Mouse (Mus musculus): ENCODE data around the gene Slc26a10. TPM values are rescaled to one million over a fixed set of nuclear protein-coding genes. Genes with fewer than 3 reads are reported as not detected.
A peak's percentile ranks its signal among the peaks of the same experiment; 100 is the strongest.

The Slc26a10 gene
- polyA plus RNA-seq, 1 experiment from 2014 or later, result 1.4 TPM

- Histone ChIP-seq H3K36me3 (ENCODE audit: control insufficient read depth, insufficient read depth, low read length) (no peaks in the 10 kb centered on the region), H3K27ac (ENCODE audit: low read depth, low read length) (no peak overlapping the region), H3K4me1 (ENCODE audit: control insufficient read depth, insufficient read depth, low read depth, low read length) (peaks cover 21% of the 10 kb centered on the region), H3K4me2 (ENCODE audit: low read length) (no peak overlapping the region), H3K9ac (ENCODE audit: low read depth, low read length) (no peak overlapping the region), H3K9me3 (ENCODE audit: control insufficient read depth, low read length) (no peaks in the 10 kb centered on the region), H3K4me3 (ENCODE audit: low read length) (no peak overlapping the region), H3K27me3 (replicated peaks; ENCODE audit: control insufficient read depth, insufficient read depth, low read length) (peaks cover 33% of the 10 kb centered on the region)
- WGBS, result 22% methylated on average over 3 of the region's 3 CpGs
- ATAC-seq, result no peak
Observed at GRCm38 (mm10) chr10:127180695-127181047, 226 bp upstream of the Slc26a10 start.

DNA sequence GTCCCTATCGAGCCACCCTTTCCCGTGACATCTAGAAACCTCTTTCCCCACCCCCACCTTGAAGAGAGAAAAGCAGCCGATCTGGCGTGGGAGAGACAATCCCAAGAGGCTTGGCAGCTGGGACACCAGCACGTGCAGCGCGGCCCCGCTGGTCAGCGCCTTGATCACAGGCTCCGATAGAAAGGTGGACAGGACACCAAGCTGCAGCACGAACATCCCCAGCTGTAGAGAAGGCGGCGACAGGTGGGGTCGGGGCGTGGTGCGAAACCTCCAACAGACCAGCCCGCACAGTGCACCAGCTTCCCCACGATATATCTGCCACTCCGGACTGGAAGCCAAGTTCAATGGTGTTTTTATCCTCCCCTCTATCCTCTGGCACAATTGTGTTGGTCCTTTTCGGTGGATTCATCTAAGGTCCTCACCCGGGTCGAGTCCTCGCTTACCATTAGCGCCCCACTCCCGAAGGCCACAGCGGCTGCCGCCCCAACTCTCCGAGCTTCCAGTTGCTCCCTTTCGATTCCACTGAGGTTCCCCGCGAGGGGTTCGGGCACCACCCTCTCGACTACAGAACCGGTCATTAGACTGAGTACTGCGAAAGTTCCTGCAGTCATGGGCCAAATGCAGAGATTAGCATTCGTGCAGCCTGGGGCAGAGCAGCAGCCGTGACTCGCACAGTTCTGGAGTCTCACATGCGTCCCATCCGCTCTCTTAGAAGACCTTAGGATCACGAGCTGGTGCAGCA is 2.0 kb downstream of the Slc26a10 start:
- peak overlapping the region; percentile 32 for H3K4me3 ChIP-seq (ENCODE audit: low read length)
- H3K9ac ChIP-seq (ENCODE audit: low read depth, low read length), result peak overlapping the region; percentile 18; the same call in 1 of the 2 replicates
- ATAC-seq, result no peak
- H3K36me3 ChIP-seq (ENCODE audit: control insufficient read depth, insufficient read depth, low read length), result no peaks in the 10 kb centered on the region
- no peak overlapping the region for H3K27ac ChIP-seq (ENCODE audit: low read depth, low read length)
- H3K4me1 ChIP-seq (ENCODE audit: control insufficient read depth, insufficient read depth, low read depth, low read length), result peaks cover 15% of the 10 kb centered on the region
- peaks cover 37% of the 10 kb centered on the region for H3K27me3 ChIP-seq (replicated peaks; ENCODE audit: control insufficient read depth, insufficient read depth, low read length)
- H3K9me3 ChIP-seq (ENCODE audit: control insufficient read depth, low read length), result no peaks in the 10 kb centered on the region
- WGBS, result 3% methylated on average over 41 of the region's 41 CpGs
- peak overlapping the region; percentile 58 for H3K4me2 ChIP-seq (ENCODE audit: low read length)

GRCm38 (mm10) chr10:127177719-127178118 is 2.7 kb downstream of the Slc26a10 start:
- WGBS, result 1% methylated on average over 23 of the region's 23 CpGs
- Histone ChIP-seq H3K36me3 (ENCODE audit: control insufficient read depth, insufficient read depth, low read length) (no peaks in the 10 kb centered on the region), H3K4me2 (ENCODE audit: low read length) (peak overlapping the region; percentile 58), H3K9me3 (ENCODE audit: control insufficient read depth, low read length) (no peaks in the 10 kb centered on the region), H3K4me3 (ENCODE audit: low read length) (peak overlapping the region; percentile 32), H3K9ac (ENCODE audit: low read depth, low read length) (peak overlapping the region; percentile 26; the same call in 1 of the 2 replicates), H3K27ac (ENCODE audit: low read depth, low read length) (no peak overlapping the region), H3K27me3 (replicated peaks; ENCODE audit: control insufficient read depth, insufficient read depth, low read length) (peaks cover 37% of the 10 kb centered on the region), H3K4me1 (ENCODE audit: control insufficient read depth, insufficient read depth, low read depth, low read length) (peaks cover 15% of the 10 kb centered on the region)
- peak; percentile 57; the same call in 1 of the 2 replicates for ATAC-seq

DNA sequence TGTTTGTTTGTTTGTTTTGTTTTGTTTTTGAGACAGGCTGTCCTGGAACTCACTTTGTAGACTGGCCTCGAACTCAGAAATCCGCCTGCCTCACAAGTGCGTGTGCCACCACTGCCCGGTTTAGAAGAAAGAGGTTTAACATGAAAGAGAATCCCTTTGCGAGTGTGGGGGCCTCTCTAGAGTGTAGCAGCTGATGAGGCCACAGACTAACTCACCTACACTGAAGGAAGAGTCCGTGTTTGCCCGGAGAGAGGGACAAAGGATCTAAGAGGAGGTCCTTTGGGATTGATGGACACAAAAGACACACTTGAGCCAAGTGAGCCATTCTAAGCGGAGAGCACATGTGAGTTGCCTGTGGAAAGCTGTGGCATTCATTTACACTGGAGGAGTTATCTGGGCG is 3.2 kb downstream of the Slc26a10 start:
- peaks cover 15% of the 10 kb centered on the region for H3K4me1 ChIP-seq (ENCODE audit: control insufficient read depth, insufficient read depth, low read depth, low read length)
- no peak overlapping the region for H3K9ac ChIP-seq (ENCODE audit: low read depth, low read length)
- peaks cover 37% of the 10 kb centered on the region for H3K27me3 ChIP-seq (replicated peaks; ENCODE audit: control insufficient read depth, insufficient read depth, low read length)
- peak overlapping the region; percentile 58 for H3K4me2 ChIP-seq (ENCODE audit: low read length)
- H3K9me3 ChIP-seq (ENCODE audit: control insufficient read depth, low read length), result no peaks in the 10 kb centered on the region
- no peak overlapping the region; the same call in 1 of the 2 replicates for H3K4me3 ChIP-seq (ENCODE audit: low read length)
- 27% methylated on average over 9 of the region's 9 CpGs for WGBS
- peak; percentile 2; the same call in 1 of the 2 replicates for ATAC-seq
- no peaks in the 10 kb centered on the region for H3K36me3 ChIP-seq (ENCODE audit: control insufficient read depth, insufficient read depth, low read length)
- no peak overlapping the region for H3K27ac ChIP-seq (ENCODE audit: low read depth, low read length)

GRCm38 (mm10) chr10:127176756-127177155 is 3.7 kb downstream of the Slc26a10 start:
- Histone ChIP-seq H3K9me3 (ENCODE audit: control insufficient read depth, low read length) (no peaks in the 10 kb centered on the region), H3K4me2 (ENCODE audit: low read length) (no peak overlapping the region), H3K27ac (ENCODE audit: low read depth, low read length) (no peak overlapping the region), H3K4me3 (ENCODE audit: low read length) (no peak overlapping the region), H3K9ac (ENCODE audit: low read depth, low read length) (no peak overlapping the region), H3K36me3 (ENCODE audit: control insufficient read depth, insufficient read depth, low read length) (no peaks in the 10 kb centered on the region), H3K27me3 (replicated peaks; ENCODE audit: control insufficient read depth, insufficient read depth, low read length) (peaks cover 39% of the 10 kb centered on the region), H3K4me1 (ENCODE audit: control insufficient read depth, insufficient read depth, low read depth, low read length) (peaks cover 15% of the 10 kb centered on the region)
- no peak for ATAC-seq
- 7% methylated on average over 7 of the region's 7 CpGs for WGBS

GRCm38 (mm10) chr10:127176228-127176627 is 4.2 kb downstream of the Slc26a10 start:
- no peak for ATAC-seq
- Histone ChIP-seq H3K9me3 (ENCODE audit: control insufficient read depth, low read length) (no peaks in the 10 kb centered on the region), H3K9ac (ENCODE audit: low read depth, low read length) (no peak overlapping the region), H3K4me3 (ENCODE audit: low read length) (no peak overlapping the region), H3K4me2 (ENCODE audit: low read length) (no peak overlapping the region), H3K27me3 (replicated peaks; ENCODE audit: control insufficient read depth, insufficient read depth, low read length) (peaks cover 41% of the 10 kb centered on the region), H3K27ac (ENCODE audit: low read depth, low read length) (no peak overlapping the region), H3K36me3 (ENCODE audit: control insufficient read depth, insufficient read depth, low read length) (no peaks in the 10 kb centered on the region), H3K4me1 (ENCODE audit: control insufficient read depth, insufficient read depth, low read depth, low read length) (peaks cover 15% of the 10 kb centered on the region)
- 41% methylated on average over 3 of the region's 3 CpGs for WGBS

DNA sequence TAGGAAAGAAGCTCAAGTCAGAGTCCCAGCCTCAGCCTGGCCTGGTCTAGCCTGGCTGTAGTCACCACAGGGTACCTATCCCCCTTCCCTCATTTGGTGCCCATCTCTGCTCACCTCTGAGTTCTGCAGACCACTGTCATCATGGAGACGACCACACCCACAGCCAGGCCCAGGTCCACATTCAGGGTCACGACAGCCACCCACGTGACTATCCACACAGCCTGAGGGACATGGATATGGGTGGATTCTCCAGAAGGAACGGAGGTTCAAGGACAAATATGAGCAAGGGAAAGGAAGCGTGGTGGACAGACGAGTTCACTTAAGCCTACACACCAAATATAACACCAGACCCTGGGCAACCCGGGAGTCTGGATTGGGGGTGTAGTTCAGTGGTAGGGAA is 6.3 kb downstream of the Slc26a10 start:
- no peak overlapping the region for H3K4me2 ChIP-seq (ENCODE audit: low read length)
- 92% methylated on average over 7 of the region's 7 CpGs for WGBS
- H3K4me1 ChIP-seq (ENCODE audit: control insufficient read depth, insufficient read depth, low read depth, low read length), result peaks cover 16% of the 10 kb centered on the region
- peaks cover 29% of the 10 kb centered on the region for H3K27me3 ChIP-seq (replicated peaks; ENCODE audit: control insufficient read depth, insufficient read depth, low read length)
- ATAC-seq, result no peak
- H3K36me3 ChIP-seq (ENCODE audit: control insufficient read depth, insufficient read depth, low read length), result no peaks in the 10 kb centered on the region
- H3K9ac ChIP-seq (ENCODE audit: low read depth, low read length), result no peak overlapping the region
- H3K27ac ChIP-seq (ENCODE audit: low read depth, low read length), result no peak overlapping the region
- H3K9me3 ChIP-seq (ENCODE audit: control insufficient read depth, low read length), result no peaks in the 10 kb centered on the region
- no peak overlapping the region for H3K4me3 ChIP-seq (ENCODE audit: low read length)

GRCm38 (mm10) chr10:127173148-127174065 is 7.0 kb downstream of the Slc26a10 start:
- ATAC-seq, result no peak
- peaks cover 13% of the 10 kb centered on the region for H3K4me1 ChIP-seq (ENCODE audit: control insufficient read depth, insufficient read depth, low read depth, low read length)
- no peak overlapping the region for H3K4me2 ChIP-seq (ENCODE audit: low read length)
- H3K36me3 ChIP-seq (ENCODE audit: control insufficient read depth, insufficient read depth, low read length), result no peaks in the 10 kb centered on the region
- no peak overlapping the region for H3K9ac ChIP-seq (ENCODE audit: low read depth, low read length)
- no peaks in the 10 kb centered on the region for H3K9me3 ChIP-seq (ENCODE audit: control insufficient read depth, low read length)
- no peak overlapping the region for H3K27ac ChIP-seq (ENCODE audit: low read depth, low read length)
- H3K4me3 ChIP-seq (ENCODE audit: low read length), result no peak overlapping the region
- peaks cover 25% of the 10 kb centered on the region for H3K27me3 ChIP-seq (replicated peaks; ENCODE audit: control insufficient read depth, insufficient read depth, low read length)
- WGBS, result 81% methylated on average over 16 of the region's 16 CpGs

GRCm38 (mm10) chr10:127171631-127172200 is 8.7 kb downstream of the Slc26a10 start:
- H3K4me3 ChIP-seq (ENCODE audit: low read length), result no peak overlapping the region
- H3K27me3 ChIP-seq (replicated peaks; ENCODE audit: control insufficient read depth, insufficient read depth, low read length), result peaks cover 19% of the 10 kb centered on the region
- H3K27ac ChIP-seq (ENCODE audit: low read depth, low read length), result no peak overlapping the region
- H3K4me2 ChIP-seq (ENCODE audit: low read length), result no peak overlapping the region
- 90% methylated on average over 15 of the region's 15 CpGs for WGBS
- no peaks in the 10 kb centered on the region for H3K36me3 ChIP-seq (ENCODE audit: control insufficient read depth, insufficient read depth, low read length)
- no peaks in the 10 kb centered on the region for H3K9me3 ChIP-seq (ENCODE audit: control insufficient read depth, low read length)
- ATAC-seq, result no peak
- H3K4me1 ChIP-seq (ENCODE audit: control insufficient read depth, insufficient read depth, low read depth, low read length), result peaks cover 17% of the 10 kb centered on the region
- no peak overlapping the region for H3K9ac ChIP-seq (ENCODE audit: low read depth, low read length)
